ENCODE assay signal across 21 mouse cellular contexts in genomic region chr4:137717671-137718070, GRCm38 (mm10). TPM values are rescaled to one million over a fixed set of nuclear protein-coding genes. Genes with fewer than 3 reads are reported as not detected.
A peak's percentile ranks its signal among the peaks of the same experiment; 100 is the strongest.
DNase-seq lines count a peak whose midpoint lies in the region; ATAC-seq and TF ChIP-seq lines count a peak whose summit lies in the region.
"Had no signal": no experiment of that assay in that cellular context is flagged by ENCODE, and none has a peak within 500 bp of the region (broad histone marks: within the 10 kb centered on the region; RNA-seq: fewer than 3 reads in every experiment).

No protein-coding gene starts in this region.

- H3K9me3 ChIP-seq in forebrain, embryonic 13.5 days (replicated peaks): no peaks in the 10 kb centered on the region
- H3K9me3 ChIP-seq in forebrain, postnatal 0 days (ENCODE audit: low read length): no peaks in the 10 kb centered on the region
- H3K9me3 ChIP-seq in neural tube, embryonic 12.5 days: no peaks in the 10 kb centered on the region
- H3K9me3 ChIP-seq in neural tube, embryonic 15.5 days (replicated peaks): no peaks in the 10 kb centered on the region
- no peaks in the 10 kb centered on the region for H3K9me3 ChIP-seq in limb, embryonic 12.5 days
- no peaks in the 10 kb centered on the region for H3K9me3 ChIP-seq in stomach, postnatal 0 days (ENCODE audit: control insufficient read depth, low read length)
- H3K9me3 ChIP-seq in midbrain, embryonic 11.5 days (ENCODE audit: control insufficient read depth, low read length): no peaks in the 10 kb centered on the region
- H3K9me3 ChIP-seq: embryonic facial prominence, embryonic 13.5 days; forebrain, embryonic 12.5 days; heart, embryonic 13.5 days; hindbrain, embryonic 13.5 days; intestine, embryonic 15.5 days had no signal

- H3K27ac ChIP-seq in forebrain, embryonic 13.5 days: no peak overlapping the region
- no peak overlapping the region for H3K27ac ChIP-seq in forebrain, postnatal 0 days (ENCODE audit: low read depth, low read length)
- H3K27ac ChIP-seq in neural tube, embryonic 12.5 days: no peak overlapping the region
- no peak overlapping the region for H3K27ac ChIP-seq in neural tube, embryonic 15.5 days (replicated peaks)
- H3K27ac ChIP-seq in limb, embryonic 12.5 days: no peak overlapping the region
- H3K27ac ChIP-seq in stomach, postnatal 0 days (replicated peaks): no peak overlapping the region
- no peak overlapping the region for H3K27ac ChIP-seq in midbrain, embryonic 11.5 days (ENCODE audit: low read depth, low read length)
- H3K27ac ChIP-seq: embryonic facial prominence, embryonic 13.5 days; forebrain, embryonic 12.5 days; gastrocnemius, adult 2 months; heart, embryonic 13.5 days; hindbrain, embryonic 13.5 days had no signal

- H3K4me3 ChIP-seq in forebrain, embryonic 13.5 days: no peak overlapping the region
- H3K4me3 ChIP-seq in forebrain, postnatal 0 days (ENCODE audit: low read depth, low read length): no peak overlapping the region
- no peak overlapping the region for H3K4me3 ChIP-seq in neural tube, embryonic 12.5 days
- H3K4me3 ChIP-seq in neural tube, embryonic 15.5 days (replicated peaks): no peak overlapping the region
- no peak overlapping the region for H3K4me3 ChIP-seq in limb, embryonic 12.5 days (replicated peaks)
- no peak overlapping the region for H3K4me3 ChIP-seq in stomach, postnatal 0 days (ENCODE audit: low read depth, low read length)
- H3K4me3 ChIP-seq in midbrain, embryonic 11.5 days (ENCODE audit: low read depth, low read length): no peak overlapping the region
- H3K4me3 ChIP-seq: embryonic facial prominence, embryonic 13.5 days; forebrain, embryonic 12.5 days; gastrocnemius, adult 2 months; heart, embryonic 13.5 days; hindbrain, embryonic 13.5 days; intestine, embryonic 15.5 days had no signal

- H3K4me1 ChIP-seq in forebrain, embryonic 13.5 days: peaks cover 18% of the 10 kb centered on the region
- H3K4me1 ChIP-seq in forebrain, postnatal 0 days (ENCODE audit: insufficient read depth): 0 out of 2 replicates have a peak, but pooled peaks cover 7% of the 10 kb centered on the region
- H3K4me1 ChIP-seq in neural tube, embryonic 12.5 days: peaks cover 15% of the 10 kb centered on the region
- H3K4me1 ChIP-seq in neural tube, embryonic 15.5 days: peaks cover 17% of the 10 kb centered on the region
- peaks cover 26% of the 10 kb centered on the region for H3K4me1 ChIP-seq in limb, embryonic 12.5 days (replicated peaks)
- no peaks in the 10 kb centered on the region for H3K4me1 ChIP-seq in stomach, postnatal 0 days (replicated peaks; ENCODE audit: control insufficient read depth, insufficient read depth)
- H3K4me1 ChIP-seq in midbrain, embryonic 11.5 days (ENCODE audit: control insufficient read depth, insufficient read depth, low read length): peaks cover 12% of the 10 kb centered on the region

- no peak overlapping the region for H3K4me2 ChIP-seq in forebrain, embryonic 13.5 days
- H3K4me2 ChIP-seq in forebrain, postnatal 0 days (ENCODE audit: low read depth): no peak overlapping the region
- H3K4me2 ChIP-seq in neural tube, embryonic 12.5 days (replicated peaks): no peak overlapping the region
- no peak overlapping the region for H3K4me2 ChIP-seq in neural tube, embryonic 15.5 days
- no peak overlapping the region for H3K4me2 ChIP-seq in limb, embryonic 12.5 days
- H3K4me2 ChIP-seq in stomach, postnatal 0 days (replicated peaks; ENCODE audit: low read depth): no peak overlapping the region
- no peak overlapping the region for H3K4me2 ChIP-seq in midbrain, embryonic 11.5 days
- H3K4me2 ChIP-seq: embryonic facial prominence, embryonic 13.5 days; forebrain, embryonic 12.5 days; heart, embryonic 13.5 days; hindbrain, embryonic 13.5 days; intestine, embryonic 15.5 days had no signal

- 0 out of 2 replicates have a peak overlapping the region, but pooled peaks have one; percentile 27 for H3K9ac ChIP-seq in forebrain, embryonic 13.5 days
- H3K9ac ChIP-seq in forebrain, postnatal 0 days: no peak overlapping the region
- H3K9ac ChIP-seq in neural tube, embryonic 12.5 days: 0 out of 2 replicates have a peak overlapping the region, but pooled peaks have one; percentile 21
- no peak overlapping the region for H3K9ac ChIP-seq in neural tube, embryonic 15.5 days (replicated peaks)
- peak overlapping the region; percentile 23; the same call in 1 of the 2 replicates for H3K9ac ChIP-seq in limb, embryonic 12.5 days (replicated peaks)
- no peak overlapping the region for H3K9ac ChIP-seq in stomach, postnatal 0 days (ENCODE audit: low read length)
- no peak overlapping the region for H3K9ac ChIP-seq in midbrain, embryonic 11.5 days (ENCODE audit: low read length)
- H3K9ac ChIP-seq: embryonic facial prominence, embryonic 13.5 days; forebrain, embryonic 12.5 days; intestine, embryonic 15.5 days had no signal

- no peak for ATAC-seq in forebrain, embryonic 13.5 days
- no peak for ATAC-seq in forebrain, postnatal 0 days
- ATAC-seq in neural tube, embryonic 12.5 days (ENCODE audit: low FRiP score, low read depth): no peak
- no peak for ATAC-seq in neural tube, embryonic 15.5 days (ENCODE audit: low FRiP score)
- no peak for ATAC-seq in limb, embryonic 12.5 days (ENCODE audit: insufficient number of reproducible peaks, insufficient read depth, low FRiP score, low TSS enrichment, low read depth)
- ATAC-seq in stomach, postnatal 0 days (ENCODE audit: low FRiP score, low TSS enrichment): no peak
- no peak for ATAC-seq in midbrain, embryonic 11.5 days (ENCODE audit: low FRiP score)
- ATAC-seq: activated CD4-positive, CD25-positive, alpha-beta regulatory T cell, adult 4 months; intestine, embryonic 15.5 days; Patski had no signal

- TF ChIP-seq EP300 in stomach, postnatal 0 days (optimal IDR thresholded peaks at IDR 0.05): no peak

- no peak for TF ChIP-seq CTCF in forebrain, postnatal 0 days (IDR thresholded peaks at IDR 0.05; ENCODE audit: low read depth)
- TF ChIP-seq CTCF in stomach, postnatal 0 days (IDR thresholded peaks at IDR 0.05; ENCODE audit: low read depth): no peak

- H3K27me3 ChIP-seq in forebrain, embryonic 13.5 days: no peaks in the 10 kb centered on the region; the same call in 1 of the 2 replicates
- no peaks in the 10 kb centered on the region for H3K27me3 ChIP-seq in forebrain, postnatal 0 days (ENCODE audit: insufficient read depth, low read length)
- H3K27me3 ChIP-seq in neural tube, embryonic 12.5 days (replicated peaks): peaks cover 11% of the 10 kb centered on the region
- no peaks in the 10 kb centered on the region for H3K27me3 ChIP-seq in neural tube, embryonic 15.5 days (replicated peaks)
- peaks cover 37% of the 10 kb centered on the region for H3K27me3 ChIP-seq in limb, embryonic 12.5 days
- no peaks in the 10 kb centered on the region for H3K27me3 ChIP-seq in stomach, postnatal 0 days (ENCODE audit: control insufficient read depth, insufficient read depth, low read length)
- H3K27me3 ChIP-seq in midbrain, embryonic 11.5 days (ENCODE audit: control insufficient read depth, insufficient read depth, low read length): no peaks in the 10 kb centered on the region; the same call in 1 of the 2 replicates
- H3K27me3 ChIP-seq: embryonic facial prominence, embryonic 13.5 days; intestine, embryonic 15.5 days; Patski had no signal

- H3K36me3 ChIP-seq in forebrain, embryonic 13.5 days (ENCODE audit: poor library complexity, severe bottlenecking): no peaks in the 10 kb centered on the region
- peaks cover 9% of the 10 kb centered on the region; the same call in 1 of the 2 replicates for H3K36me3 ChIP-seq in forebrain, postnatal 0 days (ENCODE audit: insufficient read depth)
- no peaks in the 10 kb centered on the region for H3K36me3 ChIP-seq in neural tube, embryonic 12.5 days
- peaks cover 11% of the 10 kb centered on the region; the same call in 1 of the 2 replicates for H3K36me3 ChIP-seq in neural tube, embryonic 15.5 days
- no peaks in the 10 kb centered on the region for H3K36me3 ChIP-seq in limb, embryonic 12.5 days
- no peaks in the 10 kb centered on the region; the same call in 1 of the 2 replicates for H3K36me3 ChIP-seq in stomach, postnatal 0 days (ENCODE audit: control insufficient read depth, insufficient read depth, low read length)
- H3K36me3 ChIP-seq in midbrain, embryonic 11.5 days (ENCODE audit: control insufficient read depth, insufficient read depth, low read length): no peaks in the 10 kb centered on the region
- H3K36me3 ChIP-seq: embryonic facial prominence, embryonic 13.5 days; forebrain, embryonic 12.5 days; heart, embryonic 13.5 days; intestine, embryonic 15.5 days had no signal

- 78% methylated on average over 15 of the region's 15 CpGs for WGBS in forebrain, embryonic 13.5 days
- 82% methylated on average over 15 of the region's 15 CpGs for WGBS in forebrain, postnatal 0 days
- WGBS in neural tube, embryonic 12.5 days: 75% methylated on average over 15 of the region's 15 CpGs
- 78% methylated on average over 15 of the region's 15 CpGs for WGBS in neural tube, embryonic 15.5 days
- 60% methylated on average over 15 of the region's 15 CpGs for WGBS in limb, embryonic 12.5 days
- 81% methylated on average over 15 of the region's 15 CpGs for WGBS in stomach, postnatal 0 days
- 73% methylated on average over 15 of the region's 15 CpGs for WGBS in midbrain, embryonic 11.5 days

- DNase-seq in forebrain, postnatal 0 days: no peak
- peak; percentile 71 for DNase-seq in adrenal gland, postnatal 25 days
- no peak for DNase-seq in stomach, postnatal 0 days (ENCODE audit: low spot score)
- no peak for DNase-seq in midbrain, embryonic 11.5 days (ENCODE audit: low spot score, missing footprints)
- DNase-seq: cerebellum, adult 11 months; cerebellum, adult 9-10 months; cerebellum, postnatal 25 days; gastrocnemius, adult 2 months; gastrocnemius, postnatal 25 days; heart, postnatal 4 days had no signal

RNA-seq across cellular contexts. Expression of gene Rap1gap, which starts 53.1 kb away (rescaled TPM):
- polyA plus RNA-seq in forebrain, embryonic 13.5 days (2015; fragmentation: Nextera tagmentation; extraction: Ambion mirVana): 11.8 and 16.5 TPM in 2 replicates
- total RNA-seq in forebrain, postnatal 0 days (2014; rRNA removed): 113 and 128 TPM in 2 replicates
- polyA plus RNA-seq in forebrain, postnatal 0 days (2015; fragmentation: Nextera tagmentation; extraction: Ambion mirVana): 63.9 and 74.3 TPM in 2 replicates
- polyA plus RNA-seq in neural tube, embryonic 12.5 days (2016; fragmentation: Nextera tagmentation; extraction: Ambion mirVana): 18.3 and 24.7 TPM in 2 replicates
- 88.5 and 106 TPM in 2 replicates for polyA plus RNA-seq in neural tube, embryonic 15.5 days (2015; fragmentation: Nextera tagmentation; extraction: Ambion mirVana)
- total RNA-seq in adrenal gland, postnatal 25 days (2021): 97.3 and 130 TPM in 2 replicates
- polyA plus RNA-seq in limb, embryonic 12.5 days (2016; fragmentation: Nextera tagmentation; extraction: Ambion mirVana): 5.9 and 8.4 TPM in 2 replicates
- polyA plus RNA-seq in stomach, postnatal 0 days (2015; fragmentation: Nextera tagmentation; extraction: Ambion mirVana): 70.1 and 73.0 TPM in 2 replicates
- polyA plus RNA-seq in midbrain, embryonic 11.5 days (2014; fragmentation: Nextera tagmentation; extraction: Ambion mirVana): 4.6 and 4.9 TPM in 2 replicates

Comparison
In these comparisons a context has a peak if more than half of its experiments do, and no peak if none do; other contexts are left out.
1. H3K9ac ChIP-seq: peak in forebrain, embryonic 13.5 days (single experiment), neural tube, embryonic 12.5 days (single experiment) and limb, embryonic 12.5 days (single experiment); none in forebrain, postnatal 0 days (single experiment), neural tube, embryonic 15.5 days (single experiment), stomach, postnatal 0 days (single experiment) and midbrain, embryonic 11.5 days (single experiment).